Mouse (Mus musculus) midbrain, postnatal 0 days (tissue): ENCODE data around the gene Tmem179b. TPM values are rescaled to one million over a fixed set of nuclear protein-coding genes. Genes with fewer than 3 reads are reported as not detected.
"Not testable (repeated sequence)": the region's sequence is repeated elsewhere in the genome, so short reads cannot be mapped to it uniquely, and the experiment has no call there.

Source experiments
- ATAC-seq: fragments of 200-750 bp; cut with Nextera tagmentation; 2 replicates; pipeline ENCODE4 v1.8.0; 2017; ENCODE audit warnings: moderate number of reproducible peaks, mild to moderate bottlenecking, moderate TSS enrichment, moderate library complexity; ENCODE audit not compliant: low FRiP score
- DNase-seq: peaks from one replicate; pipeline ENCODE4 v3.0.0-alpha.2; 2015; ENCODE audit warnings: low spot score
- H3K27ac ChIP-seq: fragments of 300-500 bp; sonication (generic); 2 replicates; pipeline ENCODE4 v1.5.1; 2014; ENCODE audit warnings: low read depth, mild to moderate bottlenecking, low read length, mixed read lengths
- H3K27me3 ChIP-seq: fragments of 300-500 bp; sonication (generic); 2 replicates; pipeline ENCODE4 v1.6.1; 2014; ENCODE audit warnings: low read length, control low read depth, mixed read lengths; ENCODE audit not compliant: insufficient read depth
- H3K36me3 ChIP-seq: fragments of 300-500 bp; sonication (generic); 2 replicates; pipeline ENCODE4 v1.6.1; 2014; ENCODE audit warnings: low read length, control low read depth, mixed read lengths; ENCODE audit not compliant: insufficient read depth
- H3K4me1 ChIP-seq: fragments of 300-500 bp; sonication (generic); 2 replicates; pipeline ENCODE4 v1.6.1; 2014; ENCODE audit warnings: mild to moderate bottlenecking, control low read depth, antibody characterized with exemption, low read length, mixed read lengths; ENCODE audit not compliant: insufficient read depth
- H3K4me2 ChIP-seq: fragments of 300-500 bp; sonication (generic); 2 replicates; pipeline ENCODE4 v1.6.1; 2014; ENCODE audit warnings: low read depth, mild to moderate bottlenecking, low read length, mixed read lengths; ENCODE audit not compliant: poor library complexity, severe bottlenecking
- H3K4me3 ChIP-seq: fragments of 300-500 bp; sonication (generic); 2 replicates; pipeline ENCODE4 v1.5.1; 2014; ENCODE audit warnings: low read depth, mild to moderate bottlenecking, low read length, moderate library complexity
- H3K9ac ChIP-seq: fragments of 300-500 bp; sonication (generic); replicated peaks from 2 replicates; pipeline ENCODE4 v1.6.1; 2014; ENCODE audit warnings: mild to moderate bottlenecking, low read length, moderate library complexity, mixed read lengths; ENCODE audit not compliant: poor library complexity, severe bottlenecking
- H3K9me3 ChIP-seq: fragments of 300-500 bp; sonication (generic); 2 replicates; pipeline ENCODE4 v1.6.1; 2016; ENCODE audit warnings: low read length, control low read depth
- CTCF ChIP-seq: IDR thresholded peaks from 2 replicates; pipeline ENCODE4 v1.5.1; 2016; ENCODE audit warnings: antibody characterized with exemption, mild to moderate bottlenecking
- WGBS: fragments of 180-500 bp; shearing (Covaris S2); extraction: QIAGEN DNeasy Blood & Tissue Kit; methylation state at CpG from one replicate; pipeline ENCODE4 v1.1.7; 2014; 5-methylcytosine and 5-hydroxymethylcytosine counted together
- polyA plus RNA-seq: library from polyadenylated mRNA; unstranded; fragments of >200 nt; fragmentation: Nextera tagmentation; extraction: Ambion mirVana; gene quantifications from 2 replicates; pipeline ENCODE4 v1.2.1, GENCODE M21; 2015
- total RNA-seq: library from RNA; depleted of rRNA; stranded (reverse); fragments of >200 nt; gene quantifications from 2 replicates; pipeline ENCODE4 v1.2.3, GENCODE M21; 2014

Tmem179b gene
- total and polyA plus RNA-seq, 2 experiments from 2014 or later, result 19.1 to 27.3 TPM

- TF ChIP-seq CTCF, result no peak
- no peak for ATAC-seq
- no peaks in the 10 kb centered on the region for H3K9me3 ChIP-seq
- no peak overlapping the region for H3K9ac ChIP-seq
- no peak overlapping the region for H3K4me2 ChIP-seq
- no peaks in the 10 kb centered on the region for H3K4me1 ChIP-seq
- H3K27ac ChIP-seq, result no peak overlapping the region
- no peaks in the 10 kb centered on the region for H3K27me3 ChIP-seq
- no peak for DNase-seq
- H3K36me3 ChIP-seq, result peaks cover 13% of the 10 kb centered on the region
- H3K4me3 ChIP-seq, result no peak overlapping the region
- WGBS, result 65% methylated on average over 3 of the region's 3 CpGs
Observed at GRCm38 (mm10) chr19:8734334-8734733, 39.9 kb downstream of the Tmem179b start.

DNA sequence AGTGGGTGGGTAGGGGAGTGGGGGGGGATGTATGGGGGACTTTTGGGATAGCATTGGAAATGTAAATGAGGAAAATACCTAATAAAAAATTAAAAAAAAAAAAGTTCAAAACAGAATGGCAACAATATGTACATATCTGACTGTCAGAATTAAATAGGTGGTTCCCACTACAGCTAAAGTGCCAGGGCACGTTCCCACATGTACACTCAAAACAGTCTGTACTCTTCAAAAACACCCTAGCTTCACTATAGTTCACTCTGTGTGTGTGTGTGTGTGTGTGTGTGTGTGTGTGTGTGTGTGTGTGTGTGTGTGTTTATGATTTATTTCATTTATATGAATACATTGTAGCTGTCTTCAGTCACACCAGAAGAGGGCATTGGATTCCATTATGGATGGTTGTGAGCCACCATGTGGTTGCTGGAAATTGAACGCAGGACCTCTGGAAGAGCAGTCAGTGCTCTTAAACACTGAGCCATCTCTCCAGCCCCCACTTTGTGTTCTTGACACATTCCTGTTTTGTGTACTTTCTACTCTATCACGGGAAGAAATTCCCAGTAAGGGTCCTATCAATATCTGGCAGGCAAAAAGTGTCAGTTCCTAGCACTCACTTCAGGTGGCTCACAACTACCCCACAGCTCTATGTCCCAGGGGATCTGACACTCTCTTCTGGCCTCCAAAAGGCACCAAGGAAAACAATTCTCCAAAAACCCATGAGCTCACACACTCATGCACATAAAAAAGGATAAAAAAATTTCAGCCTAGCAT, 45.8 kb downstream of the Tmem179b start:
- H3K36me3 ChIP-seq, result peaks cover 11% of the 10 kb centered on the region; the same call in 1 of the 2 replicates
- not testable (repeated sequence) for H3K4me3 ChIP-seq, DNase-seq, H3K4me1 ChIP-seq, ATAC-seq, H3K9ac ChIP-seq, H3K9me3 ChIP-seq, H3K27me3 ChIP-seq, H3K27ac ChIP-seq, H3K4me2 ChIP-seq
- WGBS, result 52% methylated on average over 3 of the region's 3 CpGs

DNA sequence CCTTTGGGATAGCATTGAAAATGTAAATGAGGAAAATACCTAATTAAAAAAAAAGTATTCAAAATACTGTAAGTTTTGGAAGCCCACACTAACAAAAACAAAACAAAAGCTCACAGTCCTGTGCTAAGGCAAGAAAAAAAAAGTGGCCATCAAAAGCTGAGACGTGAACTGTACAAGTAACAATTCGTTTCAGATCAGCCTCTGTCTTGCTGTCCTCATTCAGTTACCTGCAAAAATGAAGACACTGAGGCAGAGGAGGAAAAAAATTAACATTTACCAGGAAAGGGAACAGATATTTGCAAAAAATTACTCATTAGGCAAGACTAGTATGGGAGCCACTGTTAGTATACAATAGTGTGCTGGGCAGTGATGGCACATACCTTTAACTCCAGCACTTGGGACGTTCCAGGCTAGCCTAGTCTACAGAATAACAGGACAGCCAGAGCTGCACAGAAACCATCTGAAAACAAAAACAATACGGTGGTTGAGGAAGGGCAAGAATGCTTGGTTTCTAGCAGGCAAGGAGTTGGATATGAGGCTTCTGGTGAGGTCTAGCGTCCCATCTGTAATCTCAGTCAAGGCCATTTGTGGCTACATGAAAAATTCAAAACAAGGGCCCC, 46.7 kb downstream of the Tmem179b start:
- Histone ChIP-seq H3K4me2 (no peak overlapping the region), H3K4me3 (no peak overlapping the region), H3K9me3 (no peaks in the 10 kb centered on the region), H3K36me3 (peaks cover 11% of the 10 kb centered on the region; the same call in 1 of the 2 replicates), H3K27me3 (no peaks in the 10 kb centered on the region), H3K4me1 (peaks cover 10% of the 10 kb centered on the region; the same call in 1 of the 2 replicates), H3K9ac (no peak overlapping the region; the same call in 1 of the 2 replicates), H3K27ac (no peak overlapping the region)
- DNase-seq (no peak), ATAC-seq (no peak)
- TF ChIP-seq CTCF, result no peak
- 28% methylated on average over 5 of the region's 5 CpGs for WGBS

GRCm38 (mm10) chr19:8726609-8727390, 47.5 kb downstream of the Tmem179b start:
- Histone ChIP-seq H3K9ac (no peak overlapping the region), H3K27me3 (no peaks in the 10 kb centered on the region), H3K36me3 (peaks cover 11% of the 10 kb centered on the region; the same call in 1 of the 2 replicates), H3K4me2 (no peak overlapping the region), H3K4me3 (no peak overlapping the region), H3K9me3 (no peaks in the 10 kb centered on the region), H3K4me1 (peaks cover 10% of the 10 kb centered on the region; the same call in 1 of the 2 replicates), H3K27ac (no peak overlapping the region)
- TF ChIP-seq CTCF, result no peak
- no peak for ATAC-seq
- WGBS, result 17% methylated on average over 3 of the region's 3 CpGs
- no peak for DNase-seq

DNA sequence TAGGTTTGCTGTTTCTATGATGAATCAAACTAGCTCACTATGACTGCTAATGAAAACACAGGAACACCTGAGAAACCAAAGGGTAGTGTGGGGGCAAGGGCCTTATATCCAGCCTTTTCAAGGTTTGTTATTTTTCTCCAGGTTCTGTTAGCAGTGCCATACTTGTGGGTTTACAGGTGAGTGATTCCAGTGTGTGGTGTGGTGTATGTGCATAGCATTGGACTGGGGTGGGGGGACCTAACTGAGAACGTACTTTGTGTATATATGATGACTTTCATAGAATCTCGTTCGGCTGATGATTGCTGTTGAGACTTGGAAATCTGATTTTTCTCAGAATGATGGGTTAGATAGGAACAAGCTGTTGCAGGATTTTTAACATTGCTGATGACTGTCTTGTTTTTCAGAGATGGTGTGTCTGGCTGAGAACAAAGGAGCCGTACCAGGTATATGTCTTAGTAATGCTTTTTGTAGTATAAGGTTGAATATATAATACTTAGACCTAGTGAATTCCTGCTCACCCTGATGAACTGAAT, 49.1 kb downstream of the Tmem179b start:
- no peak overlapping the region; the same call in 1 of the 2 replicates for H3K9ac ChIP-seq
- TF ChIP-seq CTCF, result no peak
- peak overlapping the region; percentile 69; the same call in 1 of the 2 replicates for H3K4me3 ChIP-seq
- ATAC-seq (no peak), DNase-seq (no peak)
- peaks cover 11% of the 10 kb centered on the region; the same call in 1 of the 2 replicates for H3K36me3 ChIP-seq
- H3K27ac ChIP-seq, result no peak overlapping the region
- no peaks in the 10 kb centered on the region for H3K9me3 ChIP-seq
- peaks cover 10% of the 10 kb centered on the region; the same call in 1 of the 2 replicates for H3K4me1 ChIP-seq
- WGBS, result 41% methylated on average over 4 of the region's 4 CpGs
- H3K4me2 ChIP-seq, result peak overlapping the region; percentile 59; the same call in 1 of the 2 replicates
- H3K27me3 ChIP-seq, result no peaks in the 10 kb centered on the region
